Mouse (Mus musculus): Measurements from ENCODE around the gene Kcnh4. TPM values are rescaled to one million over a fixed set of nuclear protein-coding genes. Genes with fewer than 3 reads are reported as not detected.

Kcnh4 gene
- polyA plus RNA-seq, 1 experiment from 2014 or later, result not detected

GRCm38 (mm10) chr11:100774261-100774660 is 14.5 kb upstream of the Kcnh4 start:
- Histone ChIP-seq H3K4me3 (ENCODE audit: low read length) (no peak overlapping the region), H3K9ac (ENCODE audit: low read length) (no peak overlapping the region), H3K4me2 (ENCODE audit: low read depth, low read length) (no peak overlapping the region), H3K9me3 (replicated peaks; ENCODE audit: control insufficient read depth, low read length) (no peaks in the 10 kb centered on the region), H3K27ac (ENCODE audit: low read length) (no peak overlapping the region), H3K4me1 (ENCODE audit: control insufficient read depth, insufficient read depth, low read length) (peaks cover 9% of the 10 kb centered on the region; the same call in 1 of the 2 replicates), H3K36me3 (ENCODE audit: control insufficient read depth, insufficient read depth) (peaks cover 2% of the 10 kb centered on the region), H3K27me3 (ENCODE audit: control insufficient read depth, insufficient read depth, low read length) (no peaks in the 10 kb centered on the region)
- 78% methylated on average over 4 of the region's 4 CpGs for WGBS
- no peak for ATAC-seq (replicated peaks; ENCODE audit: extremely low read depth, insufficient read depth, low FRiP score)

- Histone ChIP-seq H3K27ac (ENCODE audit: low read length) (peak within 1 kb of the TSS; percentile 68), H3K9ac (ENCODE audit: low read length) (peak within 1 kb of the TSS; percentile 83), H3K4me2 (ENCODE audit: low read depth, low read length) (peak within 1 kb of the TSS; percentile 75), H3K27me3 (ENCODE audit: control insufficient read depth, insufficient read depth, low read length) (no peaks in the 10 kb centered on the region), H3K4me3 (ENCODE audit: low read length) (peak within 1 kb of the TSS; percentile 68), H3K9me3 (replicated peaks; ENCODE audit: control insufficient read depth, low read length) (no peaks in the 10 kb centered on the region), H3K4me1 (ENCODE audit: control insufficient read depth, insufficient read depth, low read length) (peaks cover 9% of the 10 kb centered on the region; the same call in 1 of the 2 replicates), H3K36me3 (ENCODE audit: control insufficient read depth, insufficient read depth) (0 out of 2 replicates have a peak, but pooled peaks cover 2% of the 10 kb centered on the region)
- 11% methylated on average over 17 of the region's 17 CpGs for WGBS
- ATAC-seq (replicated peaks; ENCODE audit: extremely low read depth, insufficient read depth, low FRiP score), result peak; percentile 76
These were observed 11.1 kb upstream of the Kcnh4 start, which contains the start of gene Ghdc for GRCm38 (mm10) chr11:100770646-100771408. Gene Ghdc, minus strand, starts transcription at chr11:100770957.

- no peak overlapping the region for H3K27ac ChIP-seq (ENCODE audit: low read length)
- WGBS, result 47% methylated on average over 6 of the region's 6 CpGs
These were observed 10.2 kb upstream of the Kcnh4 start for GRCm38 (mm10) chr11:100769980-100770379.

GRCm38 (mm10) chr11:100767871-100768270 is 8.1 kb upstream of the Kcnh4 start:
- no peak overlapping the region for H3K4me3 ChIP-seq (ENCODE audit: low read length)
- peaks cover 9% of the 10 kb centered on the region; the same call in 1 of the 2 replicates for H3K4me1 ChIP-seq (ENCODE audit: control insufficient read depth, insufficient read depth, low read length)
- no peak overlapping the region for H3K4me2 ChIP-seq (ENCODE audit: low read depth, low read length)
- no peaks in the 10 kb centered on the region for H3K9me3 ChIP-seq (replicated peaks; ENCODE audit: control insufficient read depth, low read length)
- 79% methylated on average over 5 of the region's 5 CpGs for WGBS
- 0 out of 2 replicates have a peak, but pooled peaks cover 2% of the 10 kb centered on the region for H3K36me3 ChIP-seq (ENCODE audit: control insufficient read depth, insufficient read depth)
- no peak overlapping the region for H3K27ac ChIP-seq (ENCODE audit: low read length)
- H3K27me3 ChIP-seq (ENCODE audit: control insufficient read depth, insufficient read depth, low read length), result peaks cover 2% of the 10 kb centered on the region
- no peak overlapping the region for H3K9ac ChIP-seq (ENCODE audit: low read length)
- no peak for ATAC-seq (replicated peaks; ENCODE audit: extremely low read depth, insufficient read depth, low FRiP score)

More at GRCm38 (mm10) chr11:100769980-100770379, 10.2 kb upstream of the Kcnh4 start:
- H3K4me3 ChIP-seq (ENCODE audit: low read length), result peak overlapping the region; percentile 68
- no peaks in the 10 kb centered on the region for H3K9me3 ChIP-seq (replicated peaks; ENCODE audit: control insufficient read depth, low read length)
- H3K4me2 ChIP-seq (ENCODE audit: low read depth, low read length), result peak overlapping the region; percentile 75
- H3K9ac ChIP-seq (ENCODE audit: low read length), result peak overlapping the region; percentile 83
- H3K4me1 ChIP-seq (ENCODE audit: control insufficient read depth, insufficient read depth, low read length), result peaks cover 9% of the 10 kb centered on the region; the same call in 1 of the 2 replicates
- ATAC-seq (replicated peaks; ENCODE audit: extremely low read depth, insufficient read depth, low FRiP score), result no peak
- no peaks in the 10 kb centered on the region for H3K27me3 ChIP-seq (ENCODE audit: control insufficient read depth, insufficient read depth, low read length)
- 0 out of 2 replicates have a peak, but pooled peaks cover 2% of the 10 kb centered on the region for H3K36me3 ChIP-seq (ENCODE audit: control insufficient read depth, insufficient read depth)

GRCm38 (mm10) chr11:100766726-100767125 is 7.0 kb upstream of the Kcnh4 start:
- Histone ChIP-seq H3K27me3 (ENCODE audit: control insufficient read depth, insufficient read depth, low read length) (peaks cover 9% of the 10 kb centered on the region), H3K9ac (ENCODE audit: low read length) (no peak overlapping the region), H3K9me3 (replicated peaks; ENCODE audit: control insufficient read depth, low read length) (no peaks in the 10 kb centered on the region), H3K27ac (ENCODE audit: low read length) (no peak overlapping the region), H3K36me3 (ENCODE audit: control insufficient read depth, insufficient read depth) (0 out of 2 replicates have a peak, but pooled peaks cover 2% of the 10 kb centered on the region), H3K4me1 (ENCODE audit: control insufficient read depth, insufficient read depth, low read length) (peaks cover 12% of the 10 kb centered on the region), H3K4me2 (ENCODE audit: low read depth, low read length) (no peak overlapping the region), H3K4me3 (ENCODE audit: low read length) (no peak overlapping the region)
- 82% methylated on average over 9 of the region's 9 CpGs for WGBS
- no peak for ATAC-seq (replicated peaks; ENCODE audit: extremely low read depth, insufficient read depth, low FRiP score)

GRCm38 (mm10) chr11:100762831-100763230 is 3.1 kb upstream of the Kcnh4 start, which contains the start of gene Hcrt:
Gene Hcrt, minus strand, starts transcription at chr11:100762931.
- H3K27ac ChIP-seq (ENCODE audit: low read length), result no peak within 1 kb of the TSS
- H3K9me3 ChIP-seq (replicated peaks; ENCODE audit: control insufficient read depth, low read length), result no peaks in the 10 kb centered on the region
- H3K9ac ChIP-seq (ENCODE audit: low read length), result peak within 1 kb of the TSS; percentile 65
- peak within 1 kb of the TSS; percentile 62 for H3K4me3 ChIP-seq (ENCODE audit: low read length)
- H3K27me3 ChIP-seq (ENCODE audit: control insufficient read depth, insufficient read depth, low read length), result peaks cover 35% of the 10 kb centered on the region
- H3K36me3 ChIP-seq (ENCODE audit: control insufficient read depth, insufficient read depth), result 0 out of 2 replicates have a peak, but pooled peaks cover 2% of the 10 kb centered on the region
- peak within 1 kb of the TSS; percentile 89 for H3K4me2 ChIP-seq (ENCODE audit: low read depth, low read length)
- H3K4me1 ChIP-seq (ENCODE audit: control insufficient read depth, insufficient read depth, low read length), result peaks cover 10% of the 10 kb centered on the region; the same call in 1 of the 2 replicates
- no peak for ATAC-seq (replicated peaks; ENCODE audit: extremely low read depth, insufficient read depth, low FRiP score)
- 80% methylated on average over 7 of the region's 7 CpGs for WGBS

GRCm38 (mm10) chr11:100761547-100762045 is 1.9 kb upstream of the Kcnh4 start:
- peaks cover 10% of the 10 kb centered on the region; the same call in 1 of the 2 replicates for H3K4me1 ChIP-seq (ENCODE audit: control insufficient read depth, insufficient read depth, low read length)
- H3K4me2 ChIP-seq (ENCODE audit: low read depth, low read length), result peak overlapping the region; percentile 89
- under 1% methylated on average over 27 of the region's 27 CpGs for WGBS
- H3K27ac ChIP-seq (ENCODE audit: low read length), result no peak overlapping the region
- 0 out of 2 replicates have a peak, but pooled peaks cover 2% of the 10 kb centered on the region for H3K36me3 ChIP-seq (ENCODE audit: control insufficient read depth, insufficient read depth)
- peak; percentile 64 for ATAC-seq (replicated peaks; ENCODE audit: extremely low read depth, insufficient read depth, low FRiP score)
- H3K27me3 ChIP-seq (ENCODE audit: control insufficient read depth, insufficient read depth, low read length), result peaks cover 40% of the 10 kb centered on the region
- peak overlapping the region; percentile 65 for H3K9ac ChIP-seq (ENCODE audit: low read length)
- H3K4me3 ChIP-seq (ENCODE audit: low read length), result peak overlapping the region; percentile 62
- no peaks in the 10 kb centered on the region for H3K9me3 ChIP-seq (replicated peaks; ENCODE audit: control insufficient read depth, low read length)

GRCm38 (mm10) chr11:100758707-100759610 is 783 bp downstream of the Kcnh4 start:
- Histone ChIP-seq H3K4me1 (ENCODE audit: control insufficient read depth, insufficient read depth, low read length) (peaks cover 10% of the 10 kb centered on the region; the same call in 1 of the 2 replicates), H3K4me2 (ENCODE audit: low read depth, low read length) (peak overlapping the region; percentile 59), H3K27me3 (ENCODE audit: control insufficient read depth, insufficient read depth, low read length) (peaks cover 47% of the 10 kb centered on the region), H3K9ac (ENCODE audit: low read length) (no peak overlapping the region), H3K4me3 (ENCODE audit: low read length) (peak overlapping the region; percentile 20), H3K36me3 (ENCODE audit: control insufficient read depth, insufficient read depth) (no peaks in the 10 kb centered on the region), H3K9me3 (replicated peaks; ENCODE audit: control insufficient read depth, low read length) (no peaks in the 10 kb centered on the region), H3K27ac (ENCODE audit: low read length) (no peak overlapping the region)
- 1% methylated on average over 35 of the region's 35 CpGs for WGBS
- ATAC-seq (replicated peaks; ENCODE audit: extremely low read depth, insufficient read depth, low FRiP score), result no peak

Data from heart, embryonic 16.5 days (tissue).